Mouse (Mus musculus): ENCODE results near the gene Hmgcs2. TPM values are rescaled to one million over a fixed set of nuclear protein-coding genes. Genes with fewer than 3 reads are reported as not detected.

The Hmgcs2 gene
- polyA plus RNA-seq, 1 experiment from 2014 or later = 8.7 TPM

DNA sequence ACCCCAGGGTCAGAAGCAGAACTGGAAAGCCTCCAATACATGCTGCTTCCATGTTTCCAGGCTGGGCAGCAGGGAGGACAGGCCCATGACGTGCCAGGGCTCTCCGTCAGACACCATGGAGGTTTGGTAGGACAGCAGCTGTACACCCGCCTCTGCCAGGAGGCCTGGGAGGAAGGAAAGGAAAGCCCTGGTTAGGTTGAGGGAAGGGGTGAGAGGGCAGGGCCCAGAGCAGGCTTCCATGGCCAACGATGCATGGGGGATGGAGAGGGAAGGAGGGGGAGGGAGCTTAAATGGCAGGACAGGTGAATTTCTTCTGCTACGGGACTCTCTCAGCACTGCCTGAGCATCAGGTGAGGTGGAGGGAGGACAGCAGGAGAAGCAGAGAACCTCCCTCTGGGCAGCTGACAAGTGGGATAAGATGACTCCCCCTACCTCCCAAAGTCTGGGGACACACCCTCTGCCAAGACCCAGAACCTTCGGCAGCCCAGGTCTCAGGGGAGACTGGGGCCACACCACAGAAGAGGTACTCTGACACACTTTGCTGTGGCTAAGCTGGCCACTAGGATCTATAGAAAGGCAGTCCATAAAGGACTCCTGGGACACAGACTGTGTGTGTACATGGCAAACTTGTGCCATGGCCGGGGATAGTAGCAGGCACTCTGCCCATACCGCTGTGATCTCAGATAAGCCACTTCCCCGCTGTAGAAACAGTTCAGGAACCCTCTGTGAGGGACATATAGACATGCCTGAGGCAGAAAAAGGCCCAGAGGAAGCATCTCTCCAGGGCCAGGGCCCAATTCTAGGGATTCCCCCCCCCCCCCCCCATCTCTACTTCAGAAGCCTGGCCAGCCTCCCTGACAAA is 33.3 kb downstream of the Hmgcs2 start:
- Histone ChIP-seq H3K4me3 (no peak overlapping the region), H3K4me2 (no peak overlapping the region), H3K9me3 (replicated peaks) (no peaks in the 10 kb centered on the region), H3K36me3 (no peaks in the 10 kb centered on the region), H3K27me3 (no peaks in the 10 kb centered on the region), H3K4me1 (replicated peaks) (0 out of 2 replicates have a peak, but pooled peaks cover 2% of the 10 kb centered on the region), H3K9ac (no peak overlapping the region), H3K27ac (no peak overlapping the region)
- no peak for ATAC-seq (replicated peaks; ENCODE audit: insufficient number of reproducible peaks, insufficient read depth, low FRiP score, low read depth)
- WGBS = 68% methylated on average over 9 of the region's 9 CpGs

DNA sequence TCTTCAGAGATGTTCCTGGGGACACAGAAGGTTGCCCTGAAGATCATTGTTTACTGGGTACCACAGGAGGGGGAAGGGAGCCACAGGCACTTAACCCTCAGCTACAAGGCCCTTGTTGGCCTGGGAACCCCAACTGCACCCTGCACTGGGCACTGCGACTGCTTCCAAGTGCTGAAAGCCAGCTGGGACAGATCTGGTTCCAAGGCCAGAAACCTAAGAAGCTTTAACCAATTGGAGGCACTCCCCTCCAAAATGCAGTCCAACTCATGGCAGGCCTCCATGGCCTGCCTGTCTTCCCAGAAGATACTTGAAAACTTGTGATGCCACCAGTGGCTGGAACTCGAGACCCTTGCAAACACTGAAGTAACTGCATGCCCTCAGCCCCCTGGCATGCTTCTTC is 34.9 kb downstream of the Hmgcs2 start:
- Histone ChIP-seq H3K9ac (no peak overlapping the region), H3K9me3 (replicated peaks) (no peaks in the 10 kb centered on the region), H3K27me3 (no peaks in the 10 kb centered on the region), H3K4me1 (replicated peaks) (0 out of 2 replicates have a peak, but pooled peaks cover 2% of the 10 kb centered on the region), H3K4me3 (no peak overlapping the region), H3K4me2 (no peak overlapping the region), H3K27ac (no peak overlapping the region), H3K36me3 (no peaks in the 10 kb centered on the region)
- WGBS = 64% methylated on average over 2 of the region's 2 CpGs
- no peak for ATAC-seq (replicated peaks; ENCODE audit: insufficient number of reproducible peaks, insufficient read depth, low FRiP score, low read depth)

DNA sequence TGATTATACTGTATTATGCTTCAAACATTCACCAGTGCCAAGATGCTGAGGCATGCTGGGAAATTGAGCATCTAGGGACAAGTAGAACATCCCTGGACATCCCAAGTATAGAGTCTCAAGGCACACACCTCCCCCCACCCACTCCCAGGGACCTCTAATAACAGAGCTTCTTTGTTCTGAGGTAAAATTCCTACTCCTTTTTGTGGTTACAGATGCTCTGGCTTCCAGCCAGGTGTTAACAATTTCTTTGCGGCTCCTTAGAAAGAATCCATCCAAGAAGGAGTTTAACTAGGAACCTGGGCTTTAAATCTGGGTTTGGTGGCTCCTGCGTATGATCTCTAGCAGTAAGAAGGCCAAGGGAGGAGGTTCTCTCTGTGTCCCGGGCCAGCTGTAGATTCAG is 36.9 kb downstream of the Hmgcs2 start:
- H3K4me3 ChIP-seq = no peak overlapping the region
- no peaks in the 10 kb centered on the region for H3K27me3 ChIP-seq
- H3K4me2 ChIP-seq = no peak overlapping the region
- ATAC-seq (replicated peaks; ENCODE audit: insufficient number of reproducible peaks, insufficient read depth, low FRiP score, low read depth) = no peak
- 63% methylated on average over 3 of the region's 3 CpGs for WGBS
- H3K4me1 ChIP-seq (replicated peaks) = 0 out of 2 replicates have a peak, but pooled peaks cover 2% of the 10 kb centered on the region
- no peak overlapping the region for H3K27ac ChIP-seq
- H3K9me3 ChIP-seq (replicated peaks) = no peaks in the 10 kb centered on the region
- H3K9ac ChIP-seq = no peak overlapping the region
- H3K36me3 ChIP-seq = 0 out of 2 replicates have a peak, but pooled peaks cover 4% of the 10 kb centered on the region

DNA sequence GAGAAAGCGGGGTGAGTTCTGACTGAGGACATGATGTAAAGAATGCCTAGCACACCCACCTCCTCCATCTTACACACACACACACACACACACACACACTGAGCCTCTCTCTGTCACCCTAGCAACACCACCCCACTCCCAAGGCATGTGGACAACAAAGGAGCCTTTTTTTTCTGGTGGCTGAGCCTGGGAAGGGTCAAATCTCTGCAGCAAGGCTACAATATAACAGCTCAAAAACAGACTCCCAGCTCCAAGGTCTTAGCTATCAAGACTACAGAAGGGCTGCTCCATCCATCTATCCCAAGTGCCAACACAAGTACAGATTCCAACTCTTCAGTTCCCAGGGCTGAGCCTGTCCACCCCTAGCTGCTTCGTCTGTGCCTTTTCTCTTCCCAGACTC is 39.0 kb downstream of the Hmgcs2 start:
- H3K27ac ChIP-seq = no peak overlapping the region
- H3K9me3 ChIP-seq (replicated peaks) = no peaks in the 10 kb centered on the region
- H3K36me3 ChIP-seq = 0 out of 2 replicates have a peak, but pooled peaks cover 4% of the 10 kb centered on the region
- H3K9ac ChIP-seq = no peak overlapping the region
- no peak for ATAC-seq (replicated peaks; ENCODE audit: insufficient number of reproducible peaks, insufficient read depth, low FRiP score, low read depth)
- no peak overlapping the region for H3K4me2 ChIP-seq
- 64% methylated on average over 2 of the region's 2 CpGs for WGBS
- H3K4me1 ChIP-seq (replicated peaks) = 0 out of 2 replicates have a peak, but pooled peaks cover 2% of the 10 kb centered on the region
- no peaks in the 10 kb centered on the region for H3K27me3 ChIP-seq
- no peak overlapping the region for H3K4me3 ChIP-seq

DNA sequence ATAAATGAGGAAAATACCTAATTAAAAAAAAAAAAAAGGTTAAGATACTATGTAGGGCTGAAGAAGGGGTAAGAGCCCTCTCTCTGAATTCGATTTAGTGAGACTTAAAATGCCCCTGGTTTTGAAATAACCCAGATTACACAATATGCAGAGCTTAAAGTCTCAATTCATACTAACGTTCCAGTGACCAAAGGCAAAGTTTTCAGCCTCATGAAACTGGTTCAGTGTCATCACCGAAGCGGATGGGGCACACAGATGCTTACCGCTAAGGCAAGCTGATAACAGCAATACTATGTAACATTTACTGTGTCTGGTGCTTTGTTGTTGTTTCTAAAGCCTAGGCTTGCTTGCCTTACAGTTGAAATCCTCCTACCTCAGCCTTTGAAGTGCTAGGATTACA is 42.0 kb downstream of the Hmgcs2 start:
- H3K27me3 ChIP-seq = no peaks in the 10 kb centered on the region
- no peak for ATAC-seq (replicated peaks; ENCODE audit: insufficient number of reproducible peaks, insufficient read depth, low FRiP score, low read depth)
- 0 out of 2 replicates have a peak, but pooled peaks cover 6% of the 10 kb centered on the region for H3K36me3 ChIP-seq
- H3K9ac ChIP-seq = no peak overlapping the region
- H3K9me3 ChIP-seq (replicated peaks) = no peaks in the 10 kb centered on the region
- no peak overlapping the region for H3K27ac ChIP-seq
- no peak overlapping the region for H3K4me3 ChIP-seq
- no peak overlapping the region for H3K4me2 ChIP-seq
- H3K4me1 ChIP-seq (replicated peaks) = 0 out of 2 replicates have a peak, but pooled peaks cover 2% of the 10 kb centered on the region
- WGBS = 89% methylated on average over 5 of the region's 5 CpGs

DNA sequence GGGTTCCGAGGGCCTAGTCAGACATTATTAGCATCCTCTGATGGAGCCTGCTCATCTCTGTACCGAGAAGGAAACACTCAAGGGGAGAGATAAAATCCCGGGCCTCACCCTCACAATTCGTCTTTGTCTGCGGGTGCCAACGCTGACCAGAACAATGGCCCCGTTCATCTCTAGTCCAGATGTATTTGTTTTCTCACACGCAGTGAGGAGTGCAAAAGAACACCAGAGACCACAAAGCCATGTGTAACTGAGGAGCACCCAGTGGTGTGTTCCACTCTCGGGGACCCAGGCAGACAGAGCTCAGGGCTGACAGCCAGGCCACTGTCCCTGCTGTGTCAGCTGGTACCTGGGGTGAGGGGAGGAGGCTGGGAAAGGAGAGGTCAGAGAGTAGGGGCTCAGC is 44.0 kb downstream of the Hmgcs2 start:
- no peak overlapping the region for H3K27ac ChIP-seq
- H3K9me3 ChIP-seq (replicated peaks) = no peaks in the 10 kb centered on the region
- no peak overlapping the region for H3K4me3 ChIP-seq
- no peaks in the 10 kb centered on the region for H3K4me1 ChIP-seq (replicated peaks)
- WGBS = 47% methylated on average over 9 of the region's 9 CpGs
- peaks cover 8% of the 10 kb centered on the region; the same call in 1 of the 2 replicates for H3K36me3 ChIP-seq
- H3K27me3 ChIP-seq = no peaks in the 10 kb centered on the region
- no peak for ATAC-seq (replicated peaks; ENCODE audit: insufficient number of reproducible peaks, insufficient read depth, low FRiP score, low read depth)
- H3K9ac ChIP-seq = no peak overlapping the region
- no peak overlapping the region for H3K4me2 ChIP-seq

DNA sequence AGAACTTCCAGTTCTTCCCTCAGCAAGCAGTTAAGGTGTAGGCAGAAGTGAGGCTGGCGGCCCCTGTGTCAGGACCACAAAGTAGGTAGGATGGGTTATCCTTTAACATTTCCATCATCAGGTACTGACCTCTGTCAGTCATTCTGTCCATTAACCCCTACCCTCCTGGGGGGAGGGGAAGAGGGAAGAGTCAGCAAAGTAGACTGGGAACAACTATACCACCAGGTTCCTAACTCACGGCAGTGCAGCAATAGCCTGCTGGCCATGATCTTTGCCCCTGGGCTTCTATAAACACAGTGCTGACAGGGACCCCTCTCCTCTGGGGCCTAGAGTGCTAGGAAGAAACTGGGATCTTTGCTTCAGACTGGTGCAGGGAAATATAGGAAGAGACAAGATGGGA is 53.8 kb downstream of the Hmgcs2 start:
- no peaks in the 10 kb centered on the region for H3K9me3 ChIP-seq (replicated peaks)
- H3K4me3 ChIP-seq = no peak overlapping the region
- 91% methylated on average over 2 of the region's 2 CpGs for WGBS
- H3K27me3 ChIP-seq = no peaks in the 10 kb centered on the region
- peaks cover 8% of the 10 kb centered on the region; the same call in 1 of the 2 replicates for H3K36me3 ChIP-seq
- peaks cover 21% of the 10 kb centered on the region for H3K4me1 ChIP-seq (replicated peaks)
- no peak overlapping the region for H3K4me2 ChIP-seq
- no peak overlapping the region for H3K9ac ChIP-seq
- H3K27ac ChIP-seq = no peak overlapping the region
- no peak for ATAC-seq (replicated peaks; ENCODE audit: insufficient number of reproducible peaks, insufficient read depth, low FRiP score, low read depth)

DNA sequence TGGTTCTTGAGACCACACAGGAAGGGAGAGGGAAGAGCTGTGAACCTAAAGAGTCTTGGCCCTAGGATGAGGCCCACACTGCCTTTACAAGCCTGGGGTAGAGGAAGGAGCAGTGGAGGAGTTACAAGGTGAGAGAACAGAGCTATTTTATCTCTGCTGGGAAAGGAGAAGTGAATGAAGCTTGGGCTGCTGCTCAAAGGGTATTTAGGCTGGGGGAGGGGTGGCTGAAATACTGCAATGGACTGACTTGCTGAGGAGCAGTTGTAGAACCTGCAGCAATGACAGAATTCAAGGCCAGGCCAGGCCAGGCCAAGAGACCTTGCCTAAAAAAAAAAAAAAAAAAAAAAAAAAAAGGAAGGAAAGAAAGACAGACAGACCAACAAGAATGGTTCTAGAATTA is 55.1 kb downstream of the Hmgcs2 start:
- no peak overlapping the region for H3K4me2 ChIP-seq
- H3K27ac ChIP-seq = no peak overlapping the region
- H3K27me3 ChIP-seq = no peaks in the 10 kb centered on the region
- H3K9me3 ChIP-seq (replicated peaks) = no peaks in the 10 kb centered on the region
- peaks cover 8% of the 10 kb centered on the region; the same call in 1 of the 2 replicates for H3K36me3 ChIP-seq
- H3K4me1 ChIP-seq (replicated peaks) = peaks cover 23% of the 10 kb centered on the region
- no peak overlapping the region for H3K9ac ChIP-seq
- H3K4me3 ChIP-seq = no peak overlapping the region
- no peak for ATAC-seq (replicated peaks; ENCODE audit: insufficient number of reproducible peaks, insufficient read depth, low FRiP score, low read depth)

DNA sequence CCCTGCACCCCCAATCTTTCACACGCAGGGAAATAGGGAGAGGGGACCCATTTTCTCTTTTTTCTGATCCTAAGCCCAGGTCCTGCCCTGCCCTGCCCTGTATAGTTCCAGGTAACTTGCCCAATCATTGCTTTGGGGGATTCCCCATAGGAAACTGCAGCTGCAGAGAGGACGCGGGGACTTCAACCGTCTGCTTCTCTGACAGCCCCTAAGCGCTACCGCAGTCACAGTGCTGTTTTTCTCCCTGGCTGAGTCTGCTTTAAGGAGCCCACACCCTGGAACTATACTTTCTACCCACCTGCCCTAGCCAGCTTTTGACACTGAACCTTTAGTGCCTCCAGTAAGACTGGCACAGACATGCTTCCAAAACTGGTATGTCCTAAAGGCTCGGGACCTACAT is 55.7 kb downstream of the Hmgcs2 start:
- no peaks in the 10 kb centered on the region for H3K9me3 ChIP-seq (replicated peaks)
- H3K27ac ChIP-seq = no peak overlapping the region
- H3K9ac ChIP-seq = no peak overlapping the region
- no peak overlapping the region for H3K4me3 ChIP-seq
- no peak overlapping the region for H3K4me2 ChIP-seq
- H3K27me3 ChIP-seq = no peaks in the 10 kb centered on the region
- ATAC-seq (replicated peaks; ENCODE audit: insufficient number of reproducible peaks, insufficient read depth, low FRiP score, low read depth) = no peak
- peaks cover 8% of the 10 kb centered on the region; the same call in 1 of the 2 replicates for H3K36me3 ChIP-seq
- WGBS = 80% methylated on average over 7 of the region's 7 CpGs
- H3K4me1 ChIP-seq (replicated peaks) = peaks cover 23% of the 10 kb centered on the region

DNA sequence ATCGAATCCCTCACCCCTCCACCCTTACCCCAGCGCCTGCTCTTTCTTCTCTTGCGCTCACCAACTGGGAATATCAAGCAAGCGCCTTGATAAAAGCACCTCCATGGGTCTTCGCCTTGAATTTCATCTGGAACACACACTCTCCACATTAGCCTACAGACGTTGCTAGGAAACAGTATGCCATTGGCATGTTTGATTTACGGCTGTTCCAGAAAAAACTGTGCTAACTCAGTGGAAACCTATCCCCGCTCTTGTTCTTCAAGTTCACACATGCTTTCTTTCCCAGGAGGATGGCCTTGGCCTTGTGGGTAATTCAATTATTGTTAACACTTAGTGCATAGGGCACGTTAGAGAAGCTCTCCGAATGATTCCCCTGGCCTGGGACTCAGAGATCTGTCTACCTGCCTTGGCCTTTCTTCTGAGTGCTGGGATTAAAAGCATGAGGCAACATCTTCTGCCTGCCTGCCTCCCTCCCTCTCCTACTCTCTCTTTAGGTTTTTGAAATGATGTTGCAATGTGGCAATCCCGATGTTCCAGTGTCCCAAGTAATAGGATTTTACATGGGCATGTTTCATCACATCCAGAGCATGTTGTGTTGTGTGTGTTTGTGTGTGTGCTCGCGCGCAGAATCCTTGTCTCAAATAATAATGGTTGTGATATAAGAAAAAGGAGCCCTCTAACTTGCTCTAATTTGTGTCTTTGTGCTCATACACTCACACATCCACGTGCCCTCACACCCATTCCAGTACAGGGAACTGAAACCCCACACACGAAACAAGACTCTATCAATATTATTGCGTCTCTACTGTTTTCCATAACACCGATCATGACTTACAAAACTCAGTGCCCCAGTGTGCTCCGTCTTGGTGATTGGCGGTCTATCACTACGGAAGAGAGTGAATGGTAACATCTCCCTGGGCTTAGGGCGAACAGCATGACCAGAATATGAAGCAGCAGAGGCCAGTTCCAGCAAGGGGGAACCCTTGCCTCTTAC is 56.7 kb downstream of the Hmgcs2 start:
- 0 out of 2 replicates have a peak, but pooled peaks cover 4% of the 10 kb centered on the region for H3K27me3 ChIP-seq
- H3K4me3 ChIP-seq = no peak overlapping the region
- WGBS = 83% methylated on average over 22 of the region's 22 CpGs
- no peak overlapping the region for H3K27ac ChIP-seq
- ATAC-seq (replicated peaks; ENCODE audit: insufficient number of reproducible peaks, insufficient read depth, low FRiP score, low read depth) = no peak
- H3K4me2 ChIP-seq = peak overlapping the region; percentile 96
- H3K36me3 ChIP-seq = peaks cover 8% of the 10 kb centered on the region; the same call in 1 of the 2 replicates
- no peaks in the 10 kb centered on the region for H3K9me3 ChIP-seq (replicated peaks)
- no peak overlapping the region for H3K9ac ChIP-seq
- peaks cover 23% of the 10 kb centered on the region for H3K4me1 ChIP-seq (replicated peaks)

DNA sequence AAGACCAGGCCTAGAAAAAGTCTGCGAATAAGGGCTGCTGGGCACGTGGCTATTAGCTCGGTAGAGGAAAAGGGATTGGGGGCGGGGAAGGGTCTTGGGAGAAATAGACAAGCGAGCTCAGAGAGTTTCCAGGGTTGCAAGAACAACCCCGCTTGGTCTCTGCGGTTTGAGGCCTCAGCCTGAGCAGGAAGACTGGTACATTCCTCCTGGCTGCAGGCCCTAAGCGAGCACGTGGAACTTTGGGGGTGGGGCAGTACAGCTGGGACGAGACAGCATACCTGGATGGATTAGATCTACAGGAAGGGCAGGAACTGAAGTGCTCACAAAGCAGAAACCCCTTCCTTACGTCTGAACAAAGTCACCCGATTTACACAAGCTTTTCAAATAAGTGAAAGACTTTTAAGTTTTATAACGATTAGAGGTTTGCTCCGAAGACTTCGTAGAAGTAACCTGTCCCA is 58.4 kb downstream of the Hmgcs2 start:
- Histone ChIP-seq H3K9me3 (replicated peaks) (no peaks in the 10 kb centered on the region), H3K27me3 (0 out of 2 replicates have a peak, but pooled peaks cover 4% of the 10 kb centered on the region), H3K4me3 (peak overlapping the region; percentile 64), H3K9ac (peak overlapping the region; percentile 61), H3K27ac (peak overlapping the region; percentile 52), H3K36me3 (peaks cover 4% of the 10 kb centered on the region; the same call in 1 of the 2 replicates), H3K4me1 (replicated peaks) (peaks cover 23% of the 10 kb centered on the region), H3K4me2 (peak overlapping the region; percentile 96)
- WGBS = 11% methylated on average over 15 of the region's 15 CpGs
- ATAC-seq (replicated peaks; ENCODE audit: insufficient number of reproducible peaks, insufficient read depth, low FRiP score, low read depth) = 0 out of 2 replicates have a peak, but pooled peaks have one; percentile 37
